Mouse (Mus musculus) lung, postnatal 0 days (tissue): ENCODE results near the gene Rcsd1.

Source experiments
- CTCF ChIP-seq: IDR thresholded peaks from 2 replicates; pipeline ENCODE4 v1.5.1; 2016; ENCODE audit warnings: antibody characterized with exemption, mild to moderate bottlenecking
- EP300 ChIP-seq: IDR thresholded peaks from 2 replicates; pipeline ENCODE4 v1.6.1; 2016; ENCODE audit warnings: antibody characterized with exemption, mild to moderate bottlenecking, control low read depth

DNA sequence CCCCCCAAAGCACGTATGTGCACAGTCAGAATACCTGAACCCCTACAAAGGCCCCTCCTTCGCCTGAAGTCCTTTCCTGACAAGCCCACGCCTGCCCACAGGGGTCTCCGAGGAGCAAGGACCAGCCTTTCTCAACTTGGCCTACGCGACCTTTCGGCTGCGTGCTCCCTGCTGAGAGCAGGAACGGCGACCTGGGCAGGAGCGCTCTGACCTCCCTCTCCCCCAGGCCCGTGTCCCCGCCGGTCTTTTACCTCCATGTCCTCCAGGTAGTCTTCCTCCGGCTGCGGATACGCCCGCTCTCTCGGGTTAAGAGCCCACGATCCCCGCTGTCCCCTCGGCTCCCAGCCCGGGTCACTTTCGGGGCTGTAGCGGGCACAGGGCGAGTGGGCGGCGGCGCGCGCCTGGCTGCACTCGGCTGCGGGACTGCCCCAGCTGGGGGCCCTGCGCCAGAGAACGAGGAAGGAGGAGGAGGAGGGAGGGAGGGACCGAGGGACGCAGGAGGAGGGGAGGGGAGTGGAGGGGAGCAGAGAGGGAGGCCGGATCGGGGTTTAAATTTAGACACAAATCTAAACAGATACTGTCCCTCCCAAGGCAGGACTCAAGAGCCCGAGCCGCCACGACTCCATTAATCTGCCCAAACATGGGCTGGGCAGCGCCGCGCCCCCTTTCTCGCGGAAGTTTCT, 1.8 kb downstream of the Rcsd1 start:
- TF ChIP-seq CTCF (peak; percentile 14; the same call in 1 of the 2 replicates), EP300 (no peak)
